Mouse (Mus musculus): Measurements from ENCODE around the gene Gid4. TPM values are rescaled to one million over a fixed set of nuclear protein-coding genes. Genes with fewer than 3 reads are reported as not detected.

The Gid4 gene
- 11.7 and 14.1 TPM in 2 replicates for total RNA-seq (2014; rRNA removed)
- 18.9 and 21.7 TPM in 2 replicates for polyA plus RNA-seq (2012; rRNA removed)

- H3K4me3 ChIP-seq (ENCODE audit: insufficient read depth, low read depth, low read length) = peak within 1 kb of the TSS; percentile 78
- peaks cover 11% of the 10 kb centered on the region; the same call in 1 of the 2 replicates for H3K79me2 ChIP-seq (ENCODE audit: control insufficient read depth, insufficient read depth, low read length)
- H3K36me3 ChIP-seq (ENCODE audit: control insufficient read depth, insufficient read depth, low read length) = no peaks in the 10 kb centered on the region
- DNase-seq (ENCODE audit: extremely low read depth, low read depth, low spot score) = peak; percentile 93
- WGBS = 1% methylated on average over 80 of the region's 81 CpGs
- H3K27me3 ChIP-seq (ENCODE audit: control insufficient read depth, insufficient read depth, low read length) = no peaks in the 10 kb centered on the region
- H3K27ac ChIP-seq (replicated peaks; ENCODE audit: insufficient read depth, low read depth, low read length) = peak within 1 kb of the TSS; percentile 85
- peaks cover 9% of the 10 kb centered on the region for H3K4me1 ChIP-seq (ENCODE audit: control insufficient read depth, insufficient read depth, low read length)
- TF ChIP-seq POLR2A (IDR thresholded peaks at IDR 0.05; ENCODE audit: extremely low read depth, insufficient read depth, low read length) = peak; percentile 43; the same call in 1 of the 2 replicates
- no peak for TF ChIP-seq CTCF (IDR thresholded peaks at IDR 0.05; ENCODE audit: low read depth, low read length)
- peak within 1 kb of the TSS; percentile 92 for H3K9ac ChIP-seq (ENCODE audit: low read depth, low read length)
These were observed at the start of gene Gid4 for GRCm38 (mm10) chr11:60416963-60417716. TSS of gene Gid4 (plus strand) at chr11:60417145.

GRCm38 (mm10) chr11:60367256-60367655 lies 49.7 kb upstream of the Gid4 start:
- TF ChIP-seq CTCF (IDR thresholded peaks at IDR 0.05; ENCODE audit: low read depth, low read length) (no peak; the same call in 1 of the 2 replicates), POLR2A (IDR thresholded peaks at IDR 0.05; ENCODE audit: extremely low read depth, insufficient read depth, low read length) (no peak)
- no peak overlapping the region for H3K9ac ChIP-seq (ENCODE audit: low read depth, low read length)
- DNase-seq (ENCODE audit: extremely low read depth, low read depth, low spot score) = no peak
- no peak overlapping the region for H3K27ac ChIP-seq (replicated peaks; ENCODE audit: insufficient read depth, low read depth, low read length)
- WGBS = 65% methylated on average over 3 of the region's 3 CpGs
- H3K79me2 ChIP-seq (ENCODE audit: control insufficient read depth, insufficient read depth, low read length) = no peaks in the 10 kb centered on the region
- no peak overlapping the region for H3K4me3 ChIP-seq (ENCODE audit: insufficient read depth, low read depth, low read length)
- H3K36me3 ChIP-seq (ENCODE audit: control insufficient read depth, insufficient read depth, low read length) = no peaks in the 10 kb centered on the region
- no peaks in the 10 kb centered on the region for H3K27me3 ChIP-seq (ENCODE audit: control insufficient read depth, insufficient read depth, low read length)
- no peaks in the 10 kb centered on the region for H3K4me1 ChIP-seq (ENCODE audit: control insufficient read depth, insufficient read depth, low read length)

- DNase-seq (ENCODE audit: extremely low read depth, low read depth, low spot score) = no peak
- WGBS = 75% methylated on average over 4 of the region's 4 CpGs
- H3K27me3 ChIP-seq (ENCODE audit: control insufficient read depth, insufficient read depth, low read length) = no peaks in the 10 kb centered on the region
- no peak overlapping the region for H3K9ac ChIP-seq (ENCODE audit: low read depth, low read length)
- H3K4me3 ChIP-seq (ENCODE audit: insufficient read depth, low read depth, low read length) = no peak overlapping the region
- no peaks in the 10 kb centered on the region for H3K4me1 ChIP-seq (ENCODE audit: control insufficient read depth, insufficient read depth, low read length)
- TF ChIP-seq POLR2A (IDR thresholded peaks at IDR 0.05; ENCODE audit: extremely low read depth, insufficient read depth, low read length) (no peak), CTCF (IDR thresholded peaks at IDR 0.05; ENCODE audit: low read depth, low read length) (no peak)
- H3K79me2 ChIP-seq (ENCODE audit: control insufficient read depth, insufficient read depth, low read length) = no peaks in the 10 kb centered on the region
- no peak overlapping the region for H3K27ac ChIP-seq (replicated peaks; ENCODE audit: insufficient read depth, low read depth, low read length)
- H3K36me3 ChIP-seq (ENCODE audit: control insufficient read depth, insufficient read depth, low read length) = no peaks in the 10 kb centered on the region
These were observed 48.0 kb upstream of the Gid4 start for GRCm38 (mm10) chr11:60368909-60369308.

- DNase-seq (ENCODE audit: extremely low read depth, low read depth, low spot score) = no peak
- TF ChIP-seq POLR2A (IDR thresholded peaks at IDR 0.05; ENCODE audit: extremely low read depth, insufficient read depth, low read length) (no peak), CTCF (IDR thresholded peaks at IDR 0.05; ENCODE audit: low read depth, low read length) (no peak)
- H3K4me1 ChIP-seq (ENCODE audit: control insufficient read depth, insufficient read depth, low read length) = no peaks in the 10 kb centered on the region
- H3K79me2 ChIP-seq (ENCODE audit: control insufficient read depth, insufficient read depth, low read length) = no peaks in the 10 kb centered on the region
- H3K27me3 ChIP-seq (ENCODE audit: control insufficient read depth, insufficient read depth, low read length) = no peaks in the 10 kb centered on the region
- no peak overlapping the region for H3K4me3 ChIP-seq (ENCODE audit: insufficient read depth, low read depth, low read length)
- H3K36me3 ChIP-seq (ENCODE audit: control insufficient read depth, insufficient read depth, low read length) = no peaks in the 10 kb centered on the region
- WGBS = 83% methylated on average over 4 of the region's 4 CpGs
- no peak overlapping the region for H3K27ac ChIP-seq (replicated peaks; ENCODE audit: insufficient read depth, low read depth, low read length)
- H3K9ac ChIP-seq (ENCODE audit: low read depth, low read length) = no peak overlapping the region
These were observed 47.5 kb upstream of the Gid4 start for GRCm38 (mm10) chr11:60369448-60369847.

GRCm38 (mm10) chr11:60370431-60370830 lies 46.5 kb upstream of the Gid4 start:
- Histone ChIP-seq H3K4me1 (ENCODE audit: control insufficient read depth, insufficient read depth, low read length) (no peaks in the 10 kb centered on the region), H3K79me2 (ENCODE audit: control insufficient read depth, insufficient read depth, low read length) (no peaks in the 10 kb centered on the region), H3K36me3 (ENCODE audit: control insufficient read depth, insufficient read depth, low read length) (no peaks in the 10 kb centered on the region), H3K27ac (replicated peaks; ENCODE audit: insufficient read depth, low read depth, low read length) (no peak overlapping the region), H3K9ac (ENCODE audit: low read depth, low read length) (no peak overlapping the region), H3K27me3 (ENCODE audit: control insufficient read depth, insufficient read depth, low read length) (no peaks in the 10 kb centered on the region), H3K4me3 (ENCODE audit: insufficient read depth, low read depth, low read length) (no peak overlapping the region)
- TF ChIP-seq CTCF (IDR thresholded peaks at IDR 0.05; ENCODE audit: low read depth, low read length) = no peak
- no peak for TF ChIP-seq POLR2A (IDR thresholded peaks at IDR 0.05; ENCODE audit: extremely low read depth, insufficient read depth, low read length)
- WGBS = 90% methylated on average over 13 of the region's 13 CpGs
- no peak for DNase-seq (ENCODE audit: extremely low read depth, low read depth, low spot score)

- Histone ChIP-seq H3K4me3 (ENCODE audit: insufficient read depth, low read depth, low read length) (no peak overlapping the region), H3K79me2 (ENCODE audit: control insufficient read depth, insufficient read depth, low read length) (no peaks in the 10 kb centered on the region), H3K9ac (ENCODE audit: low read depth, low read length) (no peak overlapping the region), H3K4me1 (ENCODE audit: control insufficient read depth, insufficient read depth, low read length) (no peaks in the 10 kb centered on the region), H3K36me3 (ENCODE audit: control insufficient read depth, insufficient read depth, low read length) (no peaks in the 10 kb centered on the region), H3K27ac (replicated peaks; ENCODE audit: insufficient read depth, low read depth, low read length) (no peak overlapping the region), H3K27me3 (ENCODE audit: control insufficient read depth, insufficient read depth, low read length) (no peaks in the 10 kb centered on the region)
- TF ChIP-seq CTCF (IDR thresholded peaks at IDR 0.05; ENCODE audit: low read depth, low read length) (no peak), POLR2A (IDR thresholded peaks at IDR 0.05; ENCODE audit: extremely low read depth, insufficient read depth, low read length) (no peak)
- DNase-seq (ENCODE audit: extremely low read depth, low read depth, low spot score) = no peak
- 84% methylated on average over 6 of the region's 6 CpGs for WGBS
These were observed 42.5 kb upstream of the Gid4 start for GRCm38 (mm10) chr11:60374481-60374880.
